In the genomic region with DNA sequence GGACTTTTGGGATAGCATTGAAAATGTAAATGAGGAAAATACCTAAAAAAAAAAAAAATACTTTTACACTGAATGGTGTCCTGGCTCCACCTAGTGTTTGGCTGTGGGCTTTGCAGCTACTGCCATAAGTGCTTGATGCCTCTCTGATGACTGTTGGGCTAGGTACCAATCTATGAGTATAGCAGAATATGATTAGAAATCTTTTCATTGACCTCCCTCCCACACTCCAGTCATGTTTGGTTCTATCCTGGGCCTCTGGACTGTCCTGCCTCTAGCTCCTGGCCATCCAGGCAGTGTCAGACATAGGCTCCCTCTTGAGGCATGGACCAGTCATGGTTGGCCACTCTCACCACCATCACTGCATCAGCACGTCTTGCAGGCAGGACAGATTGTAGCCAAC, we compare ENCODE assay signal across 10 mouse cellular contexts. TPM values are rescaled to one million over a fixed set of nuclear protein-coding genes. Genes with fewer than 3 reads are reported as not detected.
DNase-seq lines count a peak whose midpoint lies in the region; ATAC-seq and TF ChIP-seq lines count a peak whose summit lies in the region.
"Had no signal": no experiment of that assay in that cellular context is flagged by ENCODE, and none has a peak within 500 bp of the region (broad histone marks: within the 10 kb centered on the region; RNA-seq: fewer than 3 reads in every experiment).

No protein-coding gene starts in this region.

- no peak for TF ChIP-seq EP300 in MEL (IDR thresholded peaks at IDR 0.05; ENCODE audit: low read depth in 1 of 2, low read length in 2 of 2)

- H3K36me3 ChIP-seq in MEL (ENCODE audit: control insufficient read depth in 1 of 2, insufficient read depth in 2 of 2, low read length in 2 of 2) = no peaks in the 10 kb centered on the region; a peak in 1 of 4 replicates
- H3K36me3 ChIP-seq: heart, embryonic 13.5 days had no signal

- no peaks in the 10 kb centered on the region for H3K79me2 ChIP-seq in MEL (ENCODE audit: control insufficient read depth, insufficient read depth, low read length, poor library complexity)

- H3K27me3 ChIP-seq in MEL (ENCODE audit: control insufficient read depth in 1 of 2, insufficient read depth in 2 of 2, low read length in 2 of 2) = no peaks in the 10 kb centered on the region; a peak in 1 of 4 replicates

- peak; percentile 75 for TF ChIP-seq RAD21 in MEL (IDR thresholded peaks at IDR 0.05; ENCODE audit: low read depth, low read length)

- H3K9ac ChIP-seq in MEL (ENCODE audit: control insufficient read depth, low read depth, low read length, poor library complexity, severe bottlenecking) = no peak overlapping the region
- H3K9ac ChIP-seq: heart, embryonic 13.5 days had no signal

- H3K9me3 ChIP-seq in MEL (replicated peaks; ENCODE audit: insufficient read depth, low read length) = no peaks in the 10 kb centered on the region
- H3K9me3 ChIP-seq: heart, embryonic 13.5 days had no signal

- no peak for TF ChIP-seq POLR2A in MEL (IDR thresholded peaks at IDR 0.05; ENCODE audit: control insufficient read depth in 1 of 2, insufficient read depth in 1 of 2, low read depth in 1 of 2, low read length in 2 of 2, poor library complexity in 1 of 2)

- no peak overlapping the region for H3K4me3 ChIP-seq in MEL (ENCODE audit: control insufficient read depth in 1 of 2, insufficient read depth in 1 of 2, low read depth in 2 of 2, low read length in 2 of 2)
- H3K4me3 ChIP-seq: heart, embryonic 13.5 days had no signal

- peak; percentile 71 to 81 (median 75) for TF ChIP-seq CTCF in MEL (IDR thresholded peaks at IDR 0.05 in 2 of 3, conservative IDR thresholded peaks at IDR 0.05 in 1 of 3; ENCODE audit: control insufficient read depth in 1 of 3, insufficient read depth in 1 of 3, low read depth in 2 of 3, low read length in 3 of 3, poor library complexity in 1 of 3, severe bottlenecking in 1 of 3)

- peak; percentile 50 for ATAC-seq in inflammation-experienced regulatory T-cells, adult 6 months

- no peak overlapping the region for H3K27ac ChIP-seq in MEL (ENCODE audit: control insufficient read depth, low read depth, low read length)
- H3K27ac ChIP-seq: heart, embryonic 13.5 days; macrophage had no signal

- DNase-seq in adrenal gland, postnatal 25 days = peak; percentile 27
- DNase-seq in adrenal gland, postnatal 4 days (ENCODE audit: low spot score in 2 of 2) = no peak
- DNase-seq in layer of hippocampus, postnatal 10 days (ENCODE audit: low spot score in 2 of 2) = peak; percentile 29 to 47
- no peak for DNase-seq in layer of hippocampus, adult 9-11 months
- DNase-seq in MEL (ENCODE audit: low read depth, low spot score) = peak; percentile 73
- DNase-seq in retina, embryonic 14.5 days (ENCODE audit: low spot score) = peak; percentile 54
- DNase-seq in spleen, postnatal 14 days (ENCODE audit: low spot score in 2 of 2) = no peak

- peaks cover under 1 to 4% of the 10 kb centered on the region in 2 experiments; a peak in 3 of 4 replicates for H3K4me1 ChIP-seq in MEL (ENCODE audit: control insufficient read depth in 1 of 2, insufficient read depth in 2 of 2, low read length in 2 of 2)
- H3K4me1 ChIP-seq: heart, embryonic 13.5 days had no signal

TF ChIP-seq in MEL, 35 proteins besides CTCF, POLR2A, EP300 and RAD21:
- no peak for TF ChIP-seq MAX (IDR thresholded peaks at IDR 0.05; ENCODE audit: low read length)
- TF ChIP-seq SMC3 (IDR thresholded peaks at IDR 0.05; ENCODE audit: low read depth, low read length) = peak; percentile 76
- TF ChIP-seq MYB (IDR thresholded peaks at IDR 0.05; ENCODE audit: low read depth, low read length) = no peak
- TF ChIP-seq USF1 (IDR thresholded peaks at IDR 0.05; ENCODE audit: low read depth, low read length) = no peak
- TF ChIP-seq TCF12 (IDR thresholded peaks at IDR 0.05; ENCODE audit: low read depth, low read length) = no peak
- no peak for TF ChIP-seq USF2 (IDR thresholded peaks at IDR 0.05; ENCODE audit: borderline replicate concordance in 1 of 2, insufficient read depth in 1 of 2, low read depth in 1 of 2, low read length in 2 of 2)
- peak; percentile 79 for TF ChIP-seq ZC3H11A (IDR thresholded peaks at IDR 0.05; ENCODE audit: low read depth, low read length)
- peak; percentile 92 for TF ChIP-seq ZNF384 (IDR thresholded peaks at IDR 0.05; ENCODE audit: low read depth, low read length)
- TF ChIP-seq MAZ (IDR thresholded peaks at IDR 0.05; ENCODE audit: low read depth, low read length) = no peak

RNA-seq across cellular contexts. Expression of a gene that starts 5.8 kb away (rescaled TPM):
- 0.58 and 0.86 TPM in 2 replicates for total RNA-seq in adrenal gland, postnatal 25 days (2021)
- under 1 TPM; 0.25 TPM for total RNA-seq in adrenal gland, postnatal 4 days (2021)
- total RNA-seq in layer of hippocampus, postnatal 10 days (2021) = not detected
- total RNA-seq in MEL (2012; rRNA removed) = not detected in 2 replicates
- under 1 TPM in 1 of 2 experiments, not detected in 1; 0.06 TPM for polyA plus RNA-seq in MEL (2012; ENCODE audit: insufficient read depth in 1 of 2, insufficient read length in 2 of 2, low read depth in 1 of 2, low replicate concordance in 2 of 2, missing spikeins in 1 of 2)
- under 1 TPM in 2 of 3 experiments, not detected in 1; 0.67 to 0.74 TPM for polyA plus RNA-seq in inflammation-experienced regulatory T-cells, adult 6 months (2017; shearing (Covaris generic))
- polyA plus RNA-seq: heart, embryonic 13.5 days; macrophage had no signal

RNA-seq across cellular contexts. Expression of a gene that starts 32.4 kb away (rescaled TPM):
- total RNA-seq in adrenal gland, postnatal 25 days (2021) = 1.5 and 2.9 TPM in 2 replicates
- total RNA-seq in adrenal gland, postnatal 4 days (2021) = 1 to 10 TPM; 3.3 to 6.7 TPM
- under 1 TPM; 0.21 to 0.62 TPM for total RNA-seq in layer of hippocampus, postnatal 10 days (2021)
- total RNA-seq in MEL (2012; rRNA removed) = 35.2 and 48.0 TPM in 2 replicates
- 10 to 100 TPM in 1 of 2 experiments, not detected in 1; 26.4 TPM for polyA plus RNA-seq in MEL (2012; ENCODE audit: insufficient read depth in 1 of 2, insufficient read length in 2 of 2, low read depth in 1 of 2, low replicate concordance in 2 of 2, missing spikeins in 1 of 2)
- 100 to 1,000 TPM; 364 to 477 (median 416) TPM for polyA plus RNA-seq in inflammation-experienced regulatory T-cells, adult 6 months (2017; shearing (Covaris generic))

RNA-seq across cellular contexts. Expression of a gene that starts 33.2 kb away (rescaled TPM):
- total RNA-seq in adrenal gland, postnatal 25 days (2021) = not detected in 2 replicates
- not detected for total RNA-seq in adrenal gland, postnatal 4 days (2021)
- total RNA-seq in layer of hippocampus, postnatal 10 days (2021) = not detected
- total RNA-seq in MEL (2012; rRNA removed) = not detected in 2 replicates
- polyA plus RNA-seq in MEL (2012; ENCODE audit: insufficient read depth in 1 of 2, insufficient read length in 2 of 2, low read depth in 1 of 2, low replicate concordance in 2 of 2, missing spikeins in 1 of 2) = not detected
- not detected for polyA plus RNA-seq in inflammation-experienced regulatory T-cells, adult 6 months (2017; shearing (Covaris generic))
- polyA plus RNA-seq: heart, embryonic 13.5 days; macrophage had no signal

RNA-seq across cellular contexts. Expression of a gene that starts 44.8 kb away (rescaled TPM):
- total RNA-seq in adrenal gland, postnatal 25 days (2021) = 1.9 and 2.9 TPM in 2 replicates
- total RNA-seq in adrenal gland, postnatal 4 days (2021) = 1 to 10 TPM in 1 of 2 experiments, not detected in 1; 1.2 TPM
- total RNA-seq in layer of hippocampus, postnatal 10 days (2021) = under 1 TPM in 1 of 2 experiments, not detected in 1; 0.11 TPM
- 0.75 and 0.77 TPM in 2 replicates for total RNA-seq in MEL (2012; rRNA removed)
- polyA plus RNA-seq in MEL (2012; ENCODE audit: insufficient read depth in 1 of 2, insufficient read length in 2 of 2, low read depth in 1 of 2, low replicate concordance in 2 of 2, missing spikeins in 1 of 2) = under 1 TPM in 1 of 2 experiments, not detected in 1; 0.54 TPM
- polyA plus RNA-seq in inflammation-experienced regulatory T-cells, adult 6 months (2017; shearing (Covaris generic)) = 100 to 1,000 TPM; 344 to 542 (median 352) TPM

RNA-seq across cellular contexts. Expression of a gene that starts 45.3 kb away (rescaled TPM):
- total RNA-seq in adrenal gland, postnatal 25 days (2021) = not detected in 2 replicates
- total RNA-seq in adrenal gland, postnatal 4 days (2021) = not detected
- total RNA-seq in layer of hippocampus, postnatal 10 days (2021) = not detected
- not detected in 2 replicates for total RNA-seq in MEL (2012; rRNA removed)
- polyA plus RNA-seq in MEL (2012; ENCODE audit: insufficient read depth in 1 of 2, insufficient read length in 2 of 2, low read depth in 1 of 2, low replicate concordance in 2 of 2, missing spikeins in 1 of 2) = not detected
- not detected for polyA plus RNA-seq in inflammation-experienced regulatory T-cells, adult 6 months (2017; shearing (Covaris generic))
- polyA plus RNA-seq: heart, embryonic 13.5 days; macrophage had no signal

Comparison
In these comparisons a context has a peak if more than half of its experiments do, and no peak if none do; other contexts are left out.
1. DNase-seq: peak in adrenal gland, postnatal 25 days (single experiment), layer of hippocampus, postnatal 10 days (2 of 2), MEL (single experiment) and retina, embryonic 14.5 days (single experiment); none in adrenal gland, postnatal 4 days (0 of 2), layer of hippocampus, adult 9-11 months (single experiment) and spleen, postnatal 14 days (0 of 2).